Mouse (Mus musculus) heart, adult 2 months (tissue): ENCODE measurements around the gene Ccr1. TPM values are rescaled to one million over a fixed set of nuclear protein-coding genes. Genes with fewer than 3 reads are reported as not detected.

Experiments used
- DNase-seq, 2 experiments: peaks; one replicate each; pipeline ENCODE4 v3.0.0; 2021
- H3K27ac ChIP-seq: fragments of 200-600 bp; 2 replicates; pipeline ENCODE4 v1.8.1; 2022
- H3K27me3 ChIP-seq: fragments of 200-500 bp; 2 replicates; pipeline ENCODE4 v1.6.1; 2012; ENCODE audit warnings: mild to moderate bottlenecking, low read length, inconsistent platforms, mixed read lengths; ENCODE audit not compliant: control insufficient read depth, insufficient read depth
- H3K36me3 ChIP-seq: fragments of 200-500 bp; 2 replicates; pipeline ENCODE4 v1.6.1; 2012; ENCODE audit warnings: low read length, inconsistent platforms; ENCODE audit not compliant: control insufficient read depth, insufficient read depth
- H3K4me1 ChIP-seq: fragments of 200-500 bp; 2 replicates; pipeline ENCODE4 v1.6.1; 2011; ENCODE audit warnings: low read length; ENCODE audit not compliant: control insufficient read depth, insufficient read depth
- H3K4me3 ChIP-seq: fragments of 200-600 bp; 2 replicates; pipeline ENCODE4 v1.8.1; 2022
- H3K79me2 ChIP-seq: fragments of 200-500 bp; replicated peaks from 2 replicates; pipeline ENCODE4 v1.6.1; 2012; ENCODE audit warnings: mild to moderate bottlenecking, inconsistent platforms, low read length, moderate library complexity, mixed read lengths; ENCODE audit not compliant: control insufficient read depth, insufficient read depth
- H3K9ac ChIP-seq: fragments of 200-500 bp; 2 replicates; pipeline ENCODE4 v1.6.1; 2012; ENCODE audit warnings: low read depth, mild to moderate bottlenecking, control low read depth, inconsistent platforms, low read length, mixed read lengths
- CTCF ChIP-seq: fragments of 200-600 bp; IDR thresholded peaks from 2 replicates; pipeline ENCODE4 v1.8.1; 2022; ENCODE audit warnings: antibody characterized with exemption, mild to moderate bottlenecking, moderate library complexity
- EP300 ChIP-seq: fragments of 200-500 bp; IDR thresholded peaks from 2 replicates; pipeline ENCODE4 v1.6.1; 2011; ENCODE audit warnings: low read depth, low read length, control low read depth; ENCODE audit not compliant: insufficient read depth
- POLR2A ChIP-seq: fragments of 200-500 bp; IDR thresholded peaks from 2 replicates; pipeline ENCODE4 v1.6.1; 2011; ENCODE audit warnings: mild to moderate bottlenecking, low read depth, low read length, control low read depth; ENCODE audit not compliant: insufficient read depth
- WGBS: fragments of 180-500 bp; shearing (Covaris S2); methylation state at CpG from one replicate; pipeline ENCODE4 v1.1.7; 2018; 5-methylcytosine and 5-hydroxymethylcytosine counted together
- intact Hi-C: fragments of 180-260 bp; cut with DNase I; formaldehyde crosslinking; loops from one replicate; pipeline ENCODE4 v1.15.1; 2025
- polyA plus RNA-seq: library from polyadenylated mRNA; depleted of rRNA; stranded (reverse); fragments of >200 nt; gene quantifications from 2 replicates; pipeline ENCODE4 v1.2.3, GENCODE M21; 2012
- total RNA-seq, 2 experiments: library from RNA; stranded (reverse); gene quantifications; 2 replicates each; pipeline ENCODE4 v1.2.3; 2021

Ccr1 gene
- total and polyA plus RNA-seq, 3 experiments = 0.48 to 0.96 (median 0.89) TPM

DNA sequence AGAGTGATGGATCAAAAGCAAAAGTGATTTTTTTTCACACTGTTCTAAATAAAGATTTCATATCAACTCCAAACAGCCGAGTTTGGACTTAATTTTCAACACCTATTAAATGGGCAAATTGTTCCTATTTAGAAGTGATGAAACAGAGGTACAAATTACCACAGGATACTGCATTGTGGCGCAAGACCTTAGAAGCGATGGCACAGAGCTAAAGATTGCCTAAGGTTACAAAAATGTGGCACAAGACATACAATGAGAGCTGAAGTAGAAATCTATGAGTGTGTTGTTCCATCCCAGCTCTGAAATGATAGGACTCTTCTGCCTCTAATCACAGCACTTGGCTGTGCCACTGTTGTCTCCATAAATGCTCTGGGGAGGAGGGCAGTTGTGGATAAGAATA is 3.7 kb downstream of the Ccr1 start:
- Histone ChIP-seq H3K4me3 (no peak overlapping the region), H3K27me3 (no peaks in the 10 kb centered on the region), H3K27ac (no peak overlapping the region), H3K36me3 (no peaks in the 10 kb centered on the region), H3K79me2 (no peaks in the 10 kb centered on the region), H3K9ac (no peak overlapping the region), H3K4me1 (no peaks in the 10 kb centered on the region)
- TF ChIP-seq POLR2A (no peak), EP300 (no peak), CTCF (no peak)
- intact Hi-C loops = no loop called here
- no peak for DNase-seq
- WGBS = 70% methylated on average over 3 of the region's 3 CpGs

GRCm38 (mm10) chr9:123960161-123960560 is 8.3 kb downstream of the Ccr1 start:
- intact Hi-C loops = no loop called here
- Histone ChIP-seq H3K27me3 (no peaks in the 10 kb centered on the region), H3K4me3 (no peak overlapping the region), H3K36me3 (no peaks in the 10 kb centered on the region), H3K79me2 (no peaks in the 10 kb centered on the region), H3K9ac (no peak overlapping the region), H3K27ac (no peak overlapping the region), H3K4me1 (no peaks in the 10 kb centered on the region)
- TF ChIP-seq CTCF (no peak), POLR2A (no peak), EP300 (no peak)
- DNase-seq = no peak
- 75% methylated on average over 1 of the region's 1 CpGs for WGBS

DNA sequence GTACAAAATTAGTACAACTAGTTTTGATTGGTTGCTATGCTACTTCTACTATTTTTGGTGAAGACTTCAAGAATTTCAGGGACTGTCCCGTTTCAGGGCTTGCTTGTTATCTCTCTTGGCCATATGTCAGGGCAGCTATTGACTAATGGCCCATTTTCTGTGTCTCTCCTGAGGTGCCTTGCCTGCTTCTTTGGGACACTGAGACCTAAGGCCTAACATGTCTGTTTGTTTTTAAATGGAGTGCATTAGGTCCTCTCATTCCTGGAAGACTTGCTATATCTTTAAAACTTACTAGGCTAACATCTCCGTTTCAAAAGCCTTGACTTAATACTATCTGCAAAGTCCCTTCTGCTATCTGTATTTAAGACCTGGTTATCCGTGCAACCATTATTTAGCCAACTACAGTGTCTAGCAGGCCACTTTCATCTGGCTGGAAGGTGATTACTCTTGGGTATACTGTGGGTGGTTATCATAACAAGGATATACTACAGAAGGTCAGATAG is 10.5 kb downstream of the Ccr1 start:
- no peak for DNase-seq

GRCm38 (mm10) chr9:123956892-123957291 is 11.6 kb downstream of the Ccr1 start:
- Histone ChIP-seq H3K9ac (no peak overlapping the region), H3K4me3 (no peak overlapping the region), H3K4me1 (no peaks in the 10 kb centered on the region), H3K27me3 (no peaks in the 10 kb centered on the region), H3K27ac (no peak overlapping the region), H3K79me2 (no peaks in the 10 kb centered on the region), H3K36me3 (no peaks in the 10 kb centered on the region)
- DNase-seq = no peak
- TF ChIP-seq EP300 (no peak), POLR2A (no peak), CTCF (no peak)
- intact Hi-C loops = no loop called here
- WGBS = 65% methylated on average over 1 of the region's 1 CpGs

More for the DNA sequence above, 10.5 kb downstream of the Ccr1 start:
- Histone ChIP-seq H3K4me1 (no peaks in the 10 kb centered on the region), H3K79me2 (no peaks in the 10 kb centered on the region), H3K36me3 (no peaks in the 10 kb centered on the region), H3K27me3 (no peaks in the 10 kb centered on the region), H3K27ac (no peak overlapping the region), H3K9ac (no peak overlapping the region), H3K4me3 (no peak overlapping the region)
- WGBS = 53% methylated on average over 3 of the region's 3 CpGs
- no peak for TF ChIP-seq CTCF
- TF ChIP-seq POLR2A = no peak
- no peak for TF ChIP-seq EP300
- intact Hi-C loops = no loop called here

DNA sequence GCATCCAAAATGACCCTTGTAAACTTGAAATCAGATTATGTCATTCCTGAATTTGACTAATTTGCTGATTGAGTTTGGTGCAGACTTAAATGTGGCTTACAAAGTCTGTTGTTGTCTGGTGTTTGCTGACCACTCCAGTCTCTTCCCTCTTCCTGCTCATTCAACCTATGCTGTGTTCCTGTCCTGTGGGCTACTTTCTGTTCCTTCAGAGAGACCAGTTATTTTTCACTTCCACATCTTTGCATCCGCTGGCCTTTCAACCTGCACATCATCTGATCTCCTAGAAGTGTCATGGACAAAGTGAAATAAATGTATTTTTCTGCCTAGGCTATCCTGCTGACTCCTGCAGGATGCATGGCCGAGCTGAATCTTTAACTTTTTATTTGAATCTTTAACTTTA is 14.9 kb downstream of the Ccr1 start:
- Histone ChIP-seq H3K4me3 (no peak overlapping the region), H3K36me3 (no peaks in the 10 kb centered on the region; the same call in 1 of the 2 replicates), H3K79me2 (no peaks in the 10 kb centered on the region), H3K27ac (no peak overlapping the region), H3K9ac (no peak overlapping the region), H3K27me3 (no peaks in the 10 kb centered on the region), H3K4me1 (peaks cover 6% of the 10 kb centered on the region)
- no peak for DNase-seq
- 66% methylated on average over 2 of the region's 2 CpGs for WGBS
- TF ChIP-seq CTCF (no peak), POLR2A (no peak), EP300 (no peak)
- intact Hi-C loops = no loop called here

- TF ChIP-seq POLR2A (no peak), EP300 (no peak), CTCF (no peak)
- no peak for DNase-seq
- no peak overlapping the region for H3K4me3 ChIP-seq
- intact Hi-C loops = no loop called here
- no peaks in the 10 kb centered on the region for H3K27me3 ChIP-seq
- no peaks in the 10 kb centered on the region; the same call in 1 of the 2 replicates for H3K36me3 ChIP-seq
- H3K9ac ChIP-seq = no peak overlapping the region
- H3K4me1 ChIP-seq = peaks cover 6% of the 10 kb centered on the region
- WGBS = 46% methylated on average over 1 of the region's 1 CpGs
- no peak overlapping the region for H3K27ac ChIP-seq
- no peaks in the 10 kb centered on the region for H3K79me2 ChIP-seq
Measured at GRCm38 (mm10) chr9:123951176-123951575, 17.3 kb downstream of the Ccr1 start.
